Mouse (Mus musculus) MEL (cell line): Measurements from ENCODE around the gene Hes3. TPM values are rescaled to one million over a fixed set of nuclear protein-coding genes. Genes with fewer than 3 reads are reported as not detected.

Experiments used
- DNase-seq: peaks from one replicate; pipeline ENCODE4 v3.0.0; 2011; ENCODE audit warnings: low read depth, low spot score
- H3K27ac ChIP-seq: 2 replicates; pipeline ENCODE4 v1.5.1; 2012; ENCODE audit warnings: low read depth, mild to moderate bottlenecking, control low read depth, low read length, moderate library complexity; ENCODE audit not compliant: control insufficient read depth
- H3K27me3 ChIP-seq, 2 experiments: fragments of 150-350 bp in 1 of 2; sonication (generic) in 1 of 2; 2 replicates each; pipeline ENCODE4 v1.6.1; 2012; ENCODE audit warnings: low read length in 2 of 2, mild to moderate bottlenecking in 2 of 2, improper control_type of control experiment in 1 of 2, moderate library complexity in 1 of 2; ENCODE audit not compliant: insufficient read depth in 2 of 2, control insufficient read depth in 1 of 2
- H3K36me3 ChIP-seq, 2 experiments: 2 replicates each; pipeline ENCODE4 v1.6.1; 2012 to 2014; ENCODE audit warnings: low read length in 2 of 2, improper control_type of control experiment in 1 of 2, inconsistent platforms in 1 of 2, mild to moderate bottlenecking in 1 of 2; ENCODE audit not compliant: insufficient read depth in 2 of 2, control insufficient read depth in 1 of 2
- H3K4me1 ChIP-seq, 2 experiments: fragments of 150-350 bp in 1 of 2; sonication (generic) in 1 of 2; 2 replicates each; pipeline ENCODE4 v1.6.1; 2012; ENCODE audit warnings: low read length in 2 of 2, improper control_type of control experiment in 1 of 2, mild to moderate bottlenecking in 1 of 2; ENCODE audit not compliant: insufficient read depth in 2 of 2, control insufficient read depth in 1 of 2
- H3K4me3 ChIP-seq, 2 experiments: fragments of 150-350 bp in 1 of 2; sonication (generic) in 1 of 2; 2 replicates each; pipeline ENCODE4 v1.5.1; 2012; ENCODE audit warnings: low read depth in 2 of 2, low read length in 2 of 2, mild to moderate bottlenecking in 2 of 2, moderate library complexity in 2 of 2, control low read depth in 1 of 2, improper control_type of control experiment in 1 of 2; ENCODE audit not compliant: control insufficient read depth in 1 of 2, insufficient read depth in 1 of 2
- H3K79me2 ChIP-seq: 2 replicates; pipeline ENCODE4 v1.6.1; 2012; ENCODE audit warnings: mild to moderate bottlenecking, low read length, moderate library complexity; ENCODE audit not compliant: control insufficient read depth, poor library complexity, insufficient read depth
- H3K9ac ChIP-seq: 2 replicates; pipeline ENCODE4 v1.6.1; 2012; ENCODE audit warnings: low read depth, mild to moderate bottlenecking, control low read depth, low read length, moderate library complexity; ENCODE audit not compliant: control insufficient read depth, poor library complexity, severe bottlenecking
- H3K9me3 ChIP-seq: fragments of 150-350 bp; sonication (generic); replicated peaks from 2 replicates; pipeline ENCODE4 v1.6.1; 2012; ENCODE audit warnings: mild to moderate bottlenecking, low read length, improper control_type of control experiment, moderate library complexity; ENCODE audit not compliant: insufficient read depth
- CHD1 ChIP-seq: IDR thresholded peaks from 2 replicates; pipeline ENCODE4 v1.6.1; 2012; ENCODE audit warnings: low read depth, mild to moderate bottlenecking, inconsistent platforms, low read length, improper control_type of control experiment
- CHD2 ChIP-seq: IDR thresholded peaks from 2 replicates; pipeline ENCODE4 v1.6.1; 2011; ENCODE audit warnings: low read length, improper control_type of control experiment
- CTCF ChIP-seq, 3 experiments: IDR thresholded peaks in 2 of 3; conservative IDR thresholded peaks in 1 of 3; 2 replicates each; pipeline ENCODE4 v1.5.1; 2011 to 2012; ENCODE audit warnings: low read length in 3 of 3, low read depth in 2 of 3, mild to moderate bottlenecking in 2 of 3, improper control_type of control experiment in 1 of 3, inconsistent platforms in 1 of 3, mixed read lengths in 1 of 3, moderate library complexity in 1 of 3; ENCODE audit not compliant: control insufficient read depth in 1 of 3, insufficient read depth in 1 of 3, poor library complexity in 1 of 3, severe bottlenecking in 1 of 3
- E2F4 ChIP-seq: IDR thresholded peaks from 2 replicates; pipeline ENCODE4 v1.6.1; 2011; ENCODE audit warnings: low read depth, low read length, improper control_type of control experiment, borderline replicate concordance
- ELF1 ChIP-seq: IDR thresholded peaks from 2 replicates; pipeline ENCODE4 v1.6.1; 2014; ENCODE audit warnings: low read depth, mild to moderate bottlenecking, inconsistent platforms, low read length, improper control_type of control experiment, moderate library complexity
- EP300 ChIP-seq, 2 experiments: IDR thresholded peaks; 2 replicates each; pipeline ENCODE4 v1.6.1; 2011; ENCODE audit warnings: improper control_type of control experiment in 2 of 2, low read length in 2 of 2, low read depth in 1 of 2, mild to moderate bottlenecking in 1 of 2
- ETS1 ChIP-seq: IDR thresholded peaks from 2 replicates; pipeline ENCODE4 v1.6.1; 2012; ENCODE audit warnings: low read depth, mild to moderate bottlenecking, inconsistent platforms, low read length, improper control_type of control experiment, moderate library complexity
- GABPA ChIP-seq: IDR thresholded peaks from 2 replicates; pipeline ENCODE4 v1.6.1; 2012; ENCODE audit warnings: low read depth, mild to moderate bottlenecking, inconsistent platforms, low read length, improper control_type of control experiment, moderate library complexity
- GATA1 ChIP-seq: IDR thresholded peaks from 2 replicates; pipeline ENCODE4 v1.6.1; 2011; ENCODE audit warnings: low read depth, low read length, improper control_type of control experiment
- HCFC1 ChIP-seq: IDR thresholded peaks from 2 replicates; pipeline ENCODE4 v1.6.1; 2012; ENCODE audit warnings: low read depth, mild to moderate bottlenecking, inconsistent platforms, low read length, improper control_type of control experiment, moderate library complexity
- JUND ChIP-seq: IDR thresholded peaks from 2 replicates; pipeline ENCODE4 v1.6.1; 2011; ENCODE audit warnings: low read depth, mild to moderate bottlenecking, improper control_type of control experiment, low read length
- KAT2A ChIP-seq: conservative IDR thresholded peaks from 2 replicates; pipeline ENCODE4 v1.6.1; 2012; ENCODE audit warnings: low read depth, low read length, improper control_type of control experiment, inconsistent platforms
- MAFK ChIP-seq: IDR thresholded peaks from 2 replicates; pipeline ENCODE4 v1.6.1; 2011; ENCODE audit warnings: low read depth, mild to moderate bottlenecking, low read length, improper control_type of control experiment, borderline replicate concordance
- MAX ChIP-seq: IDR thresholded peaks from 2 replicates; pipeline ENCODE4 v1.6.1; 2011; ENCODE audit warnings: low read length, improper control_type of control experiment
- MAZ ChIP-seq: IDR thresholded peaks from 2 replicates; pipeline ENCODE4 v1.6.1; 2012; ENCODE audit warnings: low read depth, mild to moderate bottlenecking, inconsistent platforms, low read length, improper control_type of control experiment
- MEF2A ChIP-seq: IDR thresholded peaks from 2 replicates; pipeline ENCODE4 v1.6.1; 2014; ENCODE audit warnings: low read depth, mild to moderate bottlenecking, inconsistent platforms, low read length, improper control_type of control experiment; ENCODE audit not compliant: poor library complexity, insufficient replicate concordance, severe bottlenecking; ENCODE audit errors: extremely low read depth
- MXI1 ChIP-seq: IDR thresholded peaks from 2 replicates; pipeline ENCODE4 v1.6.1; 2011; ENCODE audit warnings: mild to moderate bottlenecking, low read depth, low read length, improper control_type of control experiment
- MYB ChIP-seq: IDR thresholded peaks from 2 replicates; pipeline ENCODE4 v1.6.1; 2011; ENCODE audit warnings: mild to moderate bottlenecking, low read depth, low read length, improper control_type of control experiment
- NELFE ChIP-seq: IDR thresholded peaks from 2 replicates; pipeline ENCODE4 v1.6.1; 2011; ENCODE audit warnings: low read depth, low read length, improper control_type of control experiment
- POLR2A ChIP-seq, 2 experiments: IDR thresholded peaks; 2 replicates each; pipeline ENCODE4 v1.6.1; 2011 to 2012; ENCODE audit warnings: low read length in 2 of 2, mild to moderate bottlenecking in 2 of 2, control low read depth in 1 of 2, improper control_type of control experiment in 1 of 2, low read depth in 1 of 2, moderate library complexity in 1 of 2; ENCODE audit not compliant: control insufficient read depth in 1 of 2, insufficient read depth in 1 of 2, poor library complexity in 1 of 2
- POLR2AphosphoS2 ChIP-seq: IDR thresholded peaks from 2 replicates; pipeline ENCODE4 v1.6.1; 2011; ENCODE audit warnings: low read length, improper control_type of control experiment
- POLR2AphosphoS5 ChIP-seq: IDR thresholded peaks from 2 replicates; pipeline ENCODE4 v1.6.1; 2012; ENCODE audit warnings: low read depth, borderline replicate concordance, mild to moderate bottlenecking, inconsistent platforms, low read length, moderate library complexity, mixed read lengths
- RAD21 ChIP-seq: IDR thresholded peaks from 2 replicates; pipeline ENCODE4 v1.6.1; 2011; ENCODE audit warnings: mild to moderate bottlenecking, low read depth, low read length, improper control_type of control experiment
- RCOR1 ChIP-seq: IDR thresholded peaks from 2 replicates; pipeline ENCODE4 v1.6.1; 2012; ENCODE audit warnings: low read depth, mild to moderate bottlenecking, inconsistent platforms, low read length, improper control_type of control experiment
- SIN3A ChIP-seq: IDR thresholded peaks from 2 replicates; pipeline ENCODE4 v1.6.1; 2012; ENCODE audit warnings: low read length, improper control_type of control experiment, inconsistent platforms
- SMC3 ChIP-seq: IDR thresholded peaks from 2 replicates; pipeline ENCODE4 v1.6.1; 2011; ENCODE audit warnings: low read depth, low read length, improper control_type of control experiment
- TAL1 ChIP-seq: IDR thresholded peaks from 2 replicates; pipeline ENCODE4 v1.6.1; 2012; ENCODE audit warnings: mild to moderate bottlenecking, inconsistent platforms, low read length, moderate library complexity, mixed read lengths
- TCF12 ChIP-seq: IDR thresholded peaks from 2 replicates; pipeline ENCODE4 v1.6.1; 2014; ENCODE audit warnings: low read depth, mild to moderate bottlenecking, inconsistent platforms, low read length, improper control_type of control experiment, moderate library complexity
- UBTF ChIP-seq: IDR thresholded peaks from 2 replicates; pipeline ENCODE4 v1.6.1; 2012; ENCODE audit warnings: low read depth, mild to moderate bottlenecking, inconsistent platforms, low read length, improper control_type of control experiment, moderate library complexity, borderline replicate concordance; ENCODE audit not compliant: insufficient read depth
- USF1 ChIP-seq: IDR thresholded peaks from 2 replicates; pipeline ENCODE4 v1.6.1; 2014; ENCODE audit warnings: low read depth, mild to moderate bottlenecking, inconsistent platforms, low read length, improper control_type of control experiment, moderate library complexity
- ZMIZ1 ChIP-seq: IDR thresholded peaks from 2 replicates; pipeline ENCODE4 v1.6.1; 2012; ENCODE audit warnings: low read depth, mild to moderate bottlenecking, inconsistent platforms, low read length, improper control_type of control experiment, moderate library complexity
- ZNF384 ChIP-seq: IDR thresholded peaks from 2 replicates; pipeline ENCODE4 v1.6.1; 2012; ENCODE audit warnings: low read depth, mild to moderate bottlenecking, inconsistent platforms, low read length, improper control_type of control experiment
- polyA plus RNA-seq, 2 experiments: library from polyadenylated mRNA; stranded (reverse) in 1 of 2; unstranded in 1 of 2; fragments of >175 nt in 1 of 2; fragments of >200 nt in 1 of 2; gene quantifications; 2 replicates each; pipeline versions ENCODE4 v1.2.1 to v1.2.4; 2012; ENCODE audit warnings: low replicate concordance in 2 of 2, low read depth in 1 of 2; ENCODE audit not compliant: insufficient read length in 2 of 2, insufficient read depth in 1 of 2, missing spikeins in 1 of 2
- total RNA-seq: library from RNA; depleted of rRNA; stranded (reverse); fragments of 300-350 nt; gene quantifications from 2 replicates; pipeline ENCODE4 v1.2.3, GENCODE M21; 2012

Gene Hes3
- total and polyA plus RNA-seq, 3 experiments = 0.04 TPM; not detected in 2

GRCm38 (mm10) chr4:152333587-152333986 is 42.1 kb upstream of the Hes3 start:
- H3K27ac ChIP-seq = no peak overlapping the region
- 0 out of 4 replicates have a peak, but pooled peaks cover 0 to 5% of the 10 kb centered on the region in 2 experiments for H3K4me1 ChIP-seq
- H3K9ac ChIP-seq = no peak overlapping the region
- H3K36me3 ChIP-seq = peaks cover 9 to 10% of the 10 kb centered on the region in 2 experiments
- DNase-seq = peak; percentile 15
- H3K27me3 ChIP-seq = no peaks in the 10 kb centered on the region
- peaks cover 20% of the 10 kb centered on the region for H3K79me2 ChIP-seq
- H3K9me3 ChIP-seq = no peaks in the 10 kb centered on the region
- TF ChIP-seq JUND = no peak
- TF ChIP-seq POLR2AphosphoS2 = peak; percentile 4; the same call in 1 of the 2 replicates
- no peak overlapping the region for H3K4me3 ChIP-seq

GRCm38 (mm10) chr4:152332952-152333351 is 41.5 kb upstream of the Hes3 start:
- Histone ChIP-seq H3K36me3 (peaks cover 12 to 14% of the 10 kb centered on the region in 2 experiments), H3K4me3 (no peak overlapping the region), H3K27ac (no peak overlapping the region), H3K9ac (no peak overlapping the region), H3K27me3 (no peaks in the 10 kb centered on the region), H3K4me1 (peaks cover 0 to 8% of the 10 kb centered on the region in 2 experiments; a peak in 2 of 4 replicates), H3K9me3 (no peaks in the 10 kb centered on the region), H3K79me2 (peaks cover 25% of the 10 kb centered on the region)
- DNase-seq = peak; percentile 84
- TF ChIP-seq MEF2A = no peak
- TF ChIP-seq CTCF (IDR thresholded peaks at IDR 0.05 in 2 of 3, conservative IDR thresholded peaks at IDR 0.05 in 1 of 3; ENCODE audit: control insufficient read depth in 1 of 3, insufficient read depth in 1 of 3, low read depth in 2 of 3, low read length in 3 of 3, poor library complexity in 1 of 3, severe bottlenecking in 1 of 3) = peak; percentile 85 to 100 (median 95)
- no peak for TF ChIP-seq GABPA
- peak; percentile 9; the same call in 1 of the 2 replicates for TF ChIP-seq RAD21
- no peak for TF ChIP-seq CHD1
- no peak for TF ChIP-seq JUND
- no peak for TF ChIP-seq SIN3A
- no peak for TF ChIP-seq HCFC1
- TF ChIP-seq CHD2 = no peak
- no peak for TF ChIP-seq ETS1
- TF ChIP-seq NELFE = peak; percentile 23; the same call in 1 of the 2 replicates
- no peak for TF ChIP-seq EP300 (IDR thresholded peaks at IDR 0.05; ENCODE audit: low read depth in 1 of 2, low read length in 2 of 2)
- TF ChIP-seq ELF1 = no peak
- TF ChIP-seq MAZ = 0 out of 2 replicates have a peak, but pooled peaks have one; percentile 25
- TF ChIP-seq SMC3 = peak; percentile 56
- TF ChIP-seq POLR2AphosphoS5 = no peak
- no peak for TF ChIP-seq MXI1
- 0 out of 4 replicates have a peak, but pooled peaks of 1 of the 2 experiments have one; percentile 34 for TF ChIP-seq POLR2A (IDR thresholded peaks at IDR 0.05; ENCODE audit: control insufficient read depth in 1 of 2, insufficient read depth in 1 of 2, low read depth in 1 of 2, low read length in 2 of 2, poor library complexity in 1 of 2)
- 0 out of 2 replicates have a peak, but pooled peaks have one; percentile 4 for TF ChIP-seq GATA1
- TF ChIP-seq TAL1 = no peak
- no peak for TF ChIP-seq ZNF384
- TF ChIP-seq MAX = no peak
- TF ChIP-seq MAFK = no peak
- no peak for TF ChIP-seq E2F4
- TF ChIP-seq ZMIZ1 = no peak
- TF ChIP-seq UBTF = no peak
- no peak for TF ChIP-seq TCF12
- no peak for TF ChIP-seq USF1
- no peak for TF ChIP-seq RCOR1
- no peak; the same call in none of the 2 replicates for TF ChIP-seq POLR2AphosphoS2
- TF ChIP-seq KAT2A = no peak
- TF ChIP-seq MYB = no peak
